Mouse (Mus musculus) heart, adult 2 months (tissue): ENCODE measurements around the gene Ndufv1. TPM values are rescaled to one million over a fixed set of nuclear protein-coding genes. Genes with fewer than 3 reads are reported as not detected.
"Not testable (repeated sequence)": the region's sequence is repeated elsewhere in the genome, so short reads cannot be mapped to it uniquely, and the experiment has no call there.

Source experiments
- DNase-seq, 2 experiments: peaks; one replicate each; pipeline ENCODE4 v3.0.0; 2021
- H3K27ac ChIP-seq: fragments of 200-600 bp; 2 replicates; pipeline ENCODE4 v1.8.1; 2022
- H3K27me3 ChIP-seq: fragments of 200-500 bp; 2 replicates; pipeline ENCODE4 v1.6.1; 2012; ENCODE audit warnings: mild to moderate bottlenecking, low read length, inconsistent platforms, mixed read lengths; ENCODE audit not compliant: control insufficient read depth, insufficient read depth
- H3K36me3 ChIP-seq: fragments of 200-500 bp; 2 replicates; pipeline ENCODE4 v1.6.1; 2012; ENCODE audit warnings: low read length, inconsistent platforms; ENCODE audit not compliant: control insufficient read depth, insufficient read depth
- H3K4me1 ChIP-seq: fragments of 200-500 bp; 2 replicates; pipeline ENCODE4 v1.6.1; 2011; ENCODE audit warnings: low read length; ENCODE audit not compliant: control insufficient read depth, insufficient read depth
- H3K4me3 ChIP-seq: fragments of 200-600 bp; 2 replicates; pipeline ENCODE4 v1.8.1; 2022
- H3K79me2 ChIP-seq: fragments of 200-500 bp; replicated peaks from 2 replicates; pipeline ENCODE4 v1.6.1; 2012; ENCODE audit warnings: mild to moderate bottlenecking, inconsistent platforms, low read length, moderate library complexity, mixed read lengths; ENCODE audit not compliant: control insufficient read depth, insufficient read depth
- H3K9ac ChIP-seq: fragments of 200-500 bp; 2 replicates; pipeline ENCODE4 v1.6.1; 2012; ENCODE audit warnings: low read depth, mild to moderate bottlenecking, control low read depth, inconsistent platforms, low read length, mixed read lengths
- CTCF ChIP-seq: fragments of 200-600 bp; IDR thresholded peaks from 2 replicates; pipeline ENCODE4 v1.8.1; 2022; ENCODE audit warnings: antibody characterized with exemption, mild to moderate bottlenecking, moderate library complexity
- EP300 ChIP-seq: fragments of 200-500 bp; IDR thresholded peaks from 2 replicates; pipeline ENCODE4 v1.6.1; 2011; ENCODE audit warnings: low read depth, low read length, control low read depth; ENCODE audit not compliant: insufficient read depth
- POLR2A ChIP-seq: fragments of 200-500 bp; IDR thresholded peaks from 2 replicates; pipeline ENCODE4 v1.6.1; 2011; ENCODE audit warnings: mild to moderate bottlenecking, low read depth, low read length, control low read depth; ENCODE audit not compliant: insufficient read depth
- WGBS: fragments of 180-500 bp; shearing (Covaris S2); methylation state at CpG from one replicate; pipeline ENCODE4 v1.1.7; 2018; 5-methylcytosine and 5-hydroxymethylcytosine counted together
- intact Hi-C: fragments of 180-260 bp; cut with DNase I; formaldehyde crosslinking; loops from one replicate; pipeline ENCODE4 v1.15.1; 2025
- polyA plus RNA-seq: library from polyadenylated mRNA; depleted of rRNA; stranded (reverse); fragments of >200 nt; gene quantifications from 2 replicates; pipeline ENCODE4 v1.2.3, GENCODE M21; 2012; rRNA removed
- total RNA-seq, 2 experiments: library from RNA; stranded (reverse); gene quantifications; 2 replicates each; pipeline ENCODE4 v1.2.3; 2021

Ndufv1 gene
- total and polyA plus RNA-seq, 3 experiments = 1,031 to 1,231 (median 1,078) TPM

DNA sequence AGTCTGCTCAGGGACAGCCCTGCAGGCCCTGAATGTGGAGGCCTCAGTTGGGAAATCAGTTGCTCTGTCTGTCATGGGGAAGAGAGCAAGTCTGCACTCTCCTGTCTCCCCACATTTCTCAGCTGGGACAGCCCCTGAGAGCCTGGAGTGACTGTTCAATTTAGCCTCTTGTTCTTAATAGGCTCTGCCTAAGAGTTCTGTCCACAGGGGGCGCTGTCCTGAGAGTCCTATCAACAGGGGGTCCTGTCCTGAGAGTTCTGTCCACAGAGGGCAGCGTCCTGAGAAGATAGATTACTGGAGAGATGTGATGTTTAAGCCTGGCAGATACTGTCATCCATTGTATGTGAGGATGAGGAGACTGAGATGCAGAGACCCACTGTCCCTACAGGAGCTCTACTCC, 50.1 kb downstream of the Ndufv1 start:
- Histone ChIP-seq H3K36me3 (no peaks in the 10 kb centered on the region), H3K4me1 (no peaks in the 10 kb centered on the region), H3K4me3 (no peak overlapping the region), H3K27me3 (no peaks in the 10 kb centered on the region), H3K27ac (no peak overlapping the region), H3K9ac (no peak overlapping the region), H3K79me2 (no peaks in the 10 kb centered on the region)
- no peak for DNase-seq
- WGBS = 19% methylated on average over 2 of the region's 2 CpGs
- no peak for TF ChIP-seq POLR2A
- TF ChIP-seq EP300 = no peak
- TF ChIP-seq CTCF = peak; percentile 41
- intact Hi-C loops = no loop called here

DNA sequence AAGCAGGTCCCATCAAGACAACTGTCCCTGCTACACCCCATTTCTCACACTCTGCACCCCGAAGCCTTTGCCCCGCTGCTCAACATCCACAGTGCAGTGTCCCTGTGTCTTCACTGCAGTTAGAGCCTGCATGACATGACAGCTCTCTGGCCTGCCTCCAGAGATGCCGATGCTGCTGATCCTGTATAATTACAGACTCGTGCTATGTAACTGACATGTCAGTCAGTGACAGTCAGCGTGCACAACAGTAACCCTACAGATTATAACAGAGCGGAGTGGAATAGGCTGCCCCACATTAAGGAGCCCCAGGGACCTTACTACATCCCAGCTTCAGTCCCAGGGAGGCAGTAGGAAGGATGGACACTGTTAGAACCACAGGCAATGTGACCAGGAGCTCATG, 50.8 kb downstream of the Ndufv1 start:
- H3K4me3 ChIP-seq, H3K4me1 ChIP-seq, H3K36me3 ChIP-seq, H3K9ac ChIP-seq, H3K27me3 ChIP-seq, H3K27ac ChIP-seq, DNase-seq, H3K79me2 ChIP-seq, intact Hi-C loops: not testable (repeated sequence)
- 72% methylated on average over 6 of the region's 6 CpGs for whole genome bisulfite sequencing

DNA sequence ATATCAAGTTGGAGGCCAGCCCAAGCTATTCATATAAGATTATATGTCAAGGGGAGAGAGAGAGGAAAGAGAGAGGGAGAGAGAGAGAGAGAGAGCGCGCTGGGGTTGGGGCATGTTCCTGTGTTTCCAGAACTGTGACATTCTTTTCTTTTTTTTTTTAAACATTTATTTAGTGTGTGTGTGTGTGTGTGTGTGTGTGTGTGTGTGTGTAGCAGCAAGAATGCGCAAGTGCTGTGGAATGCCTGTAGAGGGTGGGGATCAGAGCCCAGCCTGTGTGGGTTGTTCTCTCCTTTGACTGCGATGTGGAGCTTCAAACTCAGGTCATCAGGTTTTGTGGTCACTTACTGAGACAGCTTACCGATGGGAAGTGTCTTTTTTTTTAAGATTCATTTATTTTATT, 52.4 kb downstream of the Ndufv1 start:
- intact Hi-C loops = no loop called here
- Histone ChIP-seq H3K4me1 (no peaks in the 10 kb centered on the region), H3K79me2 (no peaks in the 10 kb centered on the region), H3K27me3 (no peaks in the 10 kb centered on the region), H3K9ac (no peak overlapping the region), H3K36me3 (no peaks in the 10 kb centered on the region), H3K4me3 (no peak overlapping the region), H3K27ac (no peak overlapping the region)
- TF ChIP-seq POLR2A (no peak), CTCF (no peak), EP300 (no peak)
- DNase-seq = no peak
- 78% methylated on average over 5 of the region's 5 CpGs for WGBS

DNA sequence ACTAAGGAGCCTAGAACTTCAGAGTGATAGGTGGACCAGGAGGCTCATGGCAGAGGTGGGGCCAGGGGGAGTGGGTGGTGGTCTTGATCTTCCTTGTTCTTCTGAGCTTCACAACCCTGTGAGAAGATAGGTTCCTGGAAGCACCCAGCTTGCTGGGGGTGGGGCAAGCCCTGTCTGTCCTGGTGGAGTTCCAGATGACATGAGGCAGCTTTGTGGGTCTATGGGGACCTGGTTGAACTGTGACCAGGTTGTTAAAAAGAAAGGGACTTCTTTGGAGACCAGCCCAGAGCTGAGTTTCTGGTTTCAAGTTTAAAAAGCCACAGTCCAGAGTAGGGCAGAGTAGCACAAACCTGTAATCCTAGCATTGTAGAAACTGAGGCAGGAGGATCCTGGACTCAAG, 53.6 kb downstream of the Ndufv1 start:
- H3K79me2 ChIP-seq = no peaks in the 10 kb centered on the region
- TF ChIP-seq EP300 (no peak), CTCF (no peak), POLR2A (no peak)
- DNase-seq = no peak
- no peaks in the 10 kb centered on the region for H3K36me3 ChIP-seq
- H3K4me3 ChIP-seq = no peak overlapping the region
- intact Hi-C loops = no loop called here
- no peak overlapping the region for H3K27ac ChIP-seq
- H3K4me1 ChIP-seq = no peaks in the 10 kb centered on the region
- H3K9ac ChIP-seq = no peak overlapping the region
- no peaks in the 10 kb centered on the region for H3K27me3 ChIP-seq

DNA sequence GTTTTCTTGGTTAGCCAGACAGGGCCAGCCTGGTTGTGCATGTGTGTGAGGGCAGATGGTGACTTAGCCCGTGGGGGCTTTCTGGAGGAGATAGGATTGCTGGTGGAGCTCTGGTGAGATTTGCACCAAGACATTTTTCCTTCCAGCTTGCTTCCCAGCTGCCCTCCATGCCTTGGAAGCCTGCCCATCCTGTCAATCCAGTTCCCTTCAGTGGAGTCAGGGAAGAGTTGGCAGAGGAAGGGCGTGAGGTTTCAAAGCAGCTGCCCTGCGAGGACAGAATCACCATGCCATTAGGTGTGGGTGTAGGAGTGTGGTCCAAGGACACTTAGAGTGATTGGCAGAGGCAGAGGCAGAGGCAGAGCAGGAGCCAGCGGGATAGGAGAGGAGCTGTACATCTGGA, 54.1 kb downstream of the Ndufv1 start, which contains the start of gene Aldh3b3:
Gene Aldh3b3 (plus strand): TSS at position 176 of the 400 bp plus-strand sequence.
- DNase-seq = peak in 1 of 2 experiments; percentile 21

More for the DNA sequence above, 54.1 kb downstream of the Ndufv1 start, which contains the start of gene Aldh3b3:
- Histone ChIP-seq H3K27me3 (no peaks in the 10 kb centered on the region), H3K4me3 (no peak within 1 kb of the TSS), H3K79me2 (no peaks in the 10 kb centered on the region), H3K9ac (no peak within 1 kb of the TSS), H3K27ac (no peak within 1 kb of the TSS), H3K36me3 (no peaks in the 10 kb centered on the region), H3K4me1 (no peaks in the 10 kb centered on the region)
- WGBS = 40% methylated on average over 4 of the region's 4 CpGs
- TF ChIP-seq EP300 = 0 out of 2 replicates have a peak, but pooled peaks have one; percentile 16
- TF ChIP-seq POLR2A = no peak
- TF ChIP-seq CTCF = no peak
- intact Hi-C loops = no loop called here

Other genes with a start within 250 kb of the Ndufv1 start
Only the 30 nearest of the 32 such genes appear.
- 10 to 100 TPM; 10.7 to 12.5 TPM for gene Chka, start 161.0 kb downstream of the Ndufv1 start, total RNA-seq
- gene Chka, start 161.0 kb downstream of the Ndufv1 start, polyA plus RNA-seq = 9.5 and 14.1 TPM in 2 replicates
- gene Tcirg1, start 105.7 kb downstream of the Ndufv1 start, total RNA-seq = 10 to 100 TPM in 1 of 2 experiments, 1 to 10 TPM in 1; 7.4 to 12.4 TPM
- 47.7 and 50.5 TPM in 2 replicates for gene Tcirg1, start 105.7 kb downstream of the Ndufv1 start, polyA plus RNA-seq
- gene Ndufs8, start 100.0 kb downstream of the Ndufv1 start, total RNA-seq = 100 to 1,000 TPM; 438 to 511 TPM
- gene Ndufs8, start 100.0 kb downstream of the Ndufv1 start, polyA plus RNA-seq = 761 and 809 TPM in 2 replicates
- gene Aldh3b1, start 83.0 kb downstream of the Ndufv1 start, total RNA-seq = 1 to 10 TPM; 1.6 to 1.7 TPM
- gene Aldh3b1, start 83.0 kb downstream of the Ndufv1 start, polyA plus RNA-seq = 3.1 and 4.8 TPM in 2 replicates
- 10 to 100 TPM; 17.5 to 18.3 TPM for gene Unc93b1, start 77.6 kb downstream of the Ndufv1 start, total RNA-seq
- 38.1 and 45.5 TPM in 2 replicates for gene Unc93b1, start 77.6 kb downstream of the Ndufv1 start, polyA plus RNA-seq
- under 1 TPM; 0.39 to 0.61 TPM for gene Aldh3b3, start 54.2 kb downstream of the Ndufv1 start, total RNA-seq
- 2.8 and 5.4 TPM in 2 replicates for gene Aldh3b3, start 54.2 kb downstream of the Ndufv1 start, polyA plus RNA-seq
- under 1 TPM; 0.18 to 0.26 TPM for gene Aldh3b2, start 40.5 kb downstream of the Ndufv1 start, total RNA-seq
- gene Aldh3b2, start 40.5 kb downstream of the Ndufv1 start, polyA plus RNA-seq = 0.91 and 1.6 TPM in 2 replicates
- gene Acy3, start 26.2 kb downstream of the Ndufv1 start, total RNA-seq = 10 to 100 TPM; 21.5 to 28.0 TPM
- 68.7 and 89.9 TPM in 2 replicates for gene Acy3, start 26.2 kb downstream of the Ndufv1 start, polyA plus RNA-seq
- gene Tbx10, start 20.1 kb downstream of the Ndufv1 start, total RNA-seq = not detected
- gene Tbx10, start 20.1 kb downstream of the Ndufv1 start, polyA plus RNA-seq = 0.14 TPM in 1 of 2 replicates, not detected in the other
- gene Nudt8, start 12.2 kb downstream of the Ndufv1 start, total RNA-seq = 100 to 1,000 TPM; 136 to 149 TPM
- gene Nudt8, start 12.2 kb downstream of the Ndufv1 start, polyA plus RNA-seq = 46.4 and 61.9 TPM in 2 replicates
- gene Gm49405, start 12.2 kb downstream of the Ndufv1 start, total RNA-seq = 1 to 10 TPM; 1.0 to 1.7 TPM
- 11.0 TPM in 2 replicates for gene Gm49405, start 12.2 kb downstream of the Ndufv1 start, polyA plus RNA-seq
- 100 to 1,000 TPM; 193 to 236 TPM for gene Doc2g, start 9.5 kb downstream of the Ndufv1 start, total RNA-seq
- 432 and 597 TPM in 2 replicates for gene Doc2g, start 9.5 kb downstream of the Ndufv1 start, polyA plus RNA-seq
- gene Gstp1, start 25.2 kb upstream of the Ndufv1 start, total RNA-seq = 100 to 1,000 TPM; 356 to 371 TPM
- 480 and 490 TPM in 2 replicates for gene Gstp1, start 25.2 kb upstream of the Ndufv1 start, polyA plus RNA-seq
- gene Gstp2, start 33.2 kb upstream of the Ndufv1 start, total RNA-seq = 100 to 1,000 TPM; 121 to 137 TPM
- gene Gstp2, start 33.2 kb upstream of the Ndufv1 start, polyA plus RNA-seq = 38.3 and 58.2 TPM in 2 replicates
- not detected for gene Gstp3, start 46.8 kb upstream of the Ndufv1 start, total RNA-seq
- gene Gstp3, start 46.8 kb upstream of the Ndufv1 start, polyA plus RNA-seq = 1.1 TPM in 1 of 2 replicates, not detected in the other
- gene Cabp2, start 68.8 kb upstream of the Ndufv1 start, total RNA-seq = not detected
- not detected in 2 replicates for gene Cabp2, start 68.8 kb upstream of the Ndufv1 start, polyA plus RNA-seq
- gene Cdk2ap2, start 84.4 kb upstream of the Ndufv1 start, total RNA-seq = 10 to 100 TPM; 39.9 to 43.2 TPM
- gene Cdk2ap2, start 84.4 kb upstream of the Ndufv1 start, polyA plus RNA-seq = 81.3 and 85.3 TPM in 2 replicates
- 10 to 100 TPM; 18.1 to 19.9 TPM for gene Pitpnm1, start 87.2 kb upstream of the Ndufv1 start, total RNA-seq
- gene Pitpnm1, start 87.2 kb upstream of the Ndufv1 start, polyA plus RNA-seq = 43.6 and 49.9 TPM in 2 replicates
- 10 to 100 TPM; 55.1 to 60.6 TPM for gene Aip, start 113.1 kb upstream of the Ndufv1 start, total RNA-seq
- gene Aip, start 113.1 kb upstream of the Ndufv1 start, polyA plus RNA-seq = 69.4 and 82.1 TPM in 2 replicates
- gene Gpr152, start 127.0 kb upstream of the Ndufv1 start, total RNA-seq = under 1 TPM in 1 of 2 experiments, not detected in 1; 0.05 TPM
- 0.12 TPM in 2 replicates for gene Gpr152, start 127.0 kb upstream of the Ndufv1 start, polyA plus RNA-seq
- not detected for gene Cabp4, start 131.2 kb upstream of the Ndufv1 start, total RNA-seq
- 0.21 TPM in 1 of 2 replicates, not detected in the other for gene Cabp4, start 131.2 kb upstream of the Ndufv1 start, polyA plus RNA-seq
- gene Coro1b, start 135.8 kb upstream of the Ndufv1 start, total RNA-seq = 10 to 100 TPM; 43.9 to 45.1 TPM
- 83.3 and 95.0 TPM in 2 replicates for gene Coro1b, start 135.8 kb upstream of the Ndufv1 start, polyA plus RNA-seq
- gene Ptprcap, start 140.8 kb upstream of the Ndufv1 start, total RNA-seq = 1 to 10 TPM; 1.1 to 1.7 TPM
- gene Ptprcap, start 140.8 kb upstream of the Ndufv1 start, polyA plus RNA-seq = 2.2 and 6.4 TPM in 2 replicates
- 10 to 100 TPM; 14.7 to 18.2 TPM for gene Rps6kb2, start 150.5 kb upstream of the Ndufv1 start, total RNA-seq
- gene Rps6kb2, start 150.5 kb upstream of the Ndufv1 start, polyA plus RNA-seq = 29.5 and 32.9 TPM in 2 replicates
- 10 to 100 TPM; 24.4 to 27.0 TPM for gene Carns1, start 162.7 kb upstream of the Ndufv1 start, total RNA-seq
- gene Carns1, start 162.7 kb upstream of the Ndufv1 start, polyA plus RNA-seq = 78.0 and 79.1 TPM in 2 replicates
- gene Tbc1d10c, start 178.5 kb upstream of the Ndufv1 start, total RNA-seq = 10 to 100 TPM; 12.4 to 14.4 TPM
- gene Tbc1d10c, start 178.5 kb upstream of the Ndufv1 start, polyA plus RNA-seq = 13.7 and 15.8 TPM in 2 replicates
- 100 to 1,000 TPM; 272 to 313 TPM for gene Ppp1ca, start 179.3 kb upstream of the Ndufv1 start, total RNA-seq
- 406 and 497 TPM in 2 replicates for gene Ppp1ca, start 179.3 kb upstream of the Ndufv1 start, polyA plus RNA-seq
- gene Rad9a, start 188.9 kb upstream of the Ndufv1 start, total RNA-seq = 1 to 10 TPM; 4.1 to 4.4 TPM
- 13.5 and 13.9 TPM in 2 replicates for gene Rad9a, start 188.9 kb upstream of the Ndufv1 start, polyA plus RNA-seq
- gene Clcf1, start 201.4 kb upstream of the Ndufv1 start, total RNA-seq = 1 to 10 TPM in 1 of 2 experiments, under 1 TPM in 1; 0.55 to 1.0 TPM
- gene Clcf1, start 201.4 kb upstream of the Ndufv1 start, polyA plus RNA-seq = 2.8 and 5.4 TPM in 2 replicates
- gene AC109138.7, start 201.6 kb upstream of the Ndufv1 start, total RNA-seq = not detected
- gene AC109138.7, start 201.6 kb upstream of the Ndufv1 start, polyA plus RNA-seq = 15.3 TPM in 1 of 2 replicates, not detected in the other